Mouse (Mus musculus) MEL (cell line): Measurements from ENCODE around the gene Flad1. TPM values are rescaled to one million over a fixed set of nuclear protein-coding genes. Genes with fewer than 3 reads are reported as not detected.

Source experiments
- DNase-seq: peaks from one replicate; pipeline ENCODE4 v3.0.0; 2011; ENCODE audit warnings: low read depth, low spot score
- H3K27ac ChIP-seq: 2 replicates; pipeline ENCODE4 v1.5.1; 2012; ENCODE audit warnings: low read depth, mild to moderate bottlenecking, control low read depth, low read length, moderate library complexity; ENCODE audit not compliant: control insufficient read depth
- H3K27me3 ChIP-seq, 2 experiments: fragments of 150-350 bp in 1 of 2; sonication (generic) in 1 of 2; 2 replicates each; pipeline ENCODE4 v1.6.1; 2012; ENCODE audit warnings: low read length in 2 of 2, mild to moderate bottlenecking in 2 of 2, improper control_type of control experiment in 1 of 2, moderate library complexity in 1 of 2; ENCODE audit not compliant: insufficient read depth in 2 of 2, control insufficient read depth in 1 of 2
- H3K36me3 ChIP-seq, 2 experiments: 2 replicates each; pipeline ENCODE4 v1.6.1; 2012 to 2014; ENCODE audit warnings: low read length in 2 of 2, improper control_type of control experiment in 1 of 2, inconsistent platforms in 1 of 2, mild to moderate bottlenecking in 1 of 2; ENCODE audit not compliant: insufficient read depth in 2 of 2, control insufficient read depth in 1 of 2
- H3K4me1 ChIP-seq, 2 experiments: fragments of 150-350 bp in 1 of 2; sonication (generic) in 1 of 2; 2 replicates each; pipeline ENCODE4 v1.6.1; 2012; ENCODE audit warnings: low read length in 2 of 2, improper control_type of control experiment in 1 of 2, mild to moderate bottlenecking in 1 of 2; ENCODE audit not compliant: insufficient read depth in 2 of 2, control insufficient read depth in 1 of 2
- H3K4me3 ChIP-seq, 2 experiments: fragments of 150-350 bp in 1 of 2; sonication (generic) in 1 of 2; 2 replicates each; pipeline ENCODE4 v1.5.1; 2012; ENCODE audit warnings: low read depth in 2 of 2, low read length in 2 of 2, mild to moderate bottlenecking in 2 of 2, moderate library complexity in 2 of 2, control low read depth in 1 of 2, improper control_type of control experiment in 1 of 2; ENCODE audit not compliant: control insufficient read depth in 1 of 2, insufficient read depth in 1 of 2
- H3K79me2 ChIP-seq: 2 replicates; pipeline ENCODE4 v1.6.1; 2012; ENCODE audit warnings: mild to moderate bottlenecking, low read length, moderate library complexity; ENCODE audit not compliant: control insufficient read depth, poor library complexity, insufficient read depth
- H3K9ac ChIP-seq: 2 replicates; pipeline ENCODE4 v1.6.1; 2012; ENCODE audit warnings: low read depth, mild to moderate bottlenecking, control low read depth, low read length, moderate library complexity; ENCODE audit not compliant: control insufficient read depth, poor library complexity, severe bottlenecking
- H3K9me3 ChIP-seq: fragments of 150-350 bp; sonication (generic); replicated peaks from 2 replicates; pipeline ENCODE4 v1.6.1; 2012; ENCODE audit warnings: mild to moderate bottlenecking, low read length, improper control_type of control experiment, moderate library complexity; ENCODE audit not compliant: insufficient read depth
- BHLHE40 ChIP-seq: IDR thresholded peaks from 2 replicates; pipeline ENCODE4 v1.6.1; 2012; ENCODE audit warnings: low read depth, mild to moderate bottlenecking, inconsistent platforms, low read length, improper control_type of control experiment, borderline replicate concordance
- CHD2 ChIP-seq: IDR thresholded peaks from 2 replicates; pipeline ENCODE4 v1.6.1; 2011; ENCODE audit warnings: low read length, improper control_type of control experiment
- CTCF ChIP-seq, 3 experiments: IDR thresholded peaks in 2 of 3; conservative IDR thresholded peaks in 1 of 3; 2 replicates each; pipeline ENCODE4 v1.5.1; 2011 to 2012; ENCODE audit warnings: low read length in 3 of 3, low read depth in 2 of 3, mild to moderate bottlenecking in 2 of 3, improper control_type of control experiment in 1 of 3, inconsistent platforms in 1 of 3, mixed read lengths in 1 of 3, moderate library complexity in 1 of 3; ENCODE audit not compliant: control insufficient read depth in 1 of 3, insufficient read depth in 1 of 3, poor library complexity in 1 of 3, severe bottlenecking in 1 of 3
- E2F4 ChIP-seq: IDR thresholded peaks from 2 replicates; pipeline ENCODE4 v1.6.1; 2011; ENCODE audit warnings: low read depth, low read length, improper control_type of control experiment, borderline replicate concordance
- ELF1 ChIP-seq: IDR thresholded peaks from 2 replicates; pipeline ENCODE4 v1.6.1; 2014; ENCODE audit warnings: low read depth, mild to moderate bottlenecking, inconsistent platforms, low read length, improper control_type of control experiment, moderate library complexity
- ETS1 ChIP-seq: IDR thresholded peaks from 2 replicates; pipeline ENCODE4 v1.6.1; 2012; ENCODE audit warnings: low read depth, mild to moderate bottlenecking, inconsistent platforms, low read length, improper control_type of control experiment, moderate library complexity
- GABPA ChIP-seq: IDR thresholded peaks from 2 replicates; pipeline ENCODE4 v1.6.1; 2012; ENCODE audit warnings: low read depth, mild to moderate bottlenecking, inconsistent platforms, low read length, improper control_type of control experiment, moderate library complexity
- GATA1 ChIP-seq: IDR thresholded peaks from 2 replicates; pipeline ENCODE4 v1.6.1; 2011; ENCODE audit warnings: low read depth, low read length, improper control_type of control experiment
- HCFC1 ChIP-seq: IDR thresholded peaks from 2 replicates; pipeline ENCODE4 v1.6.1; 2012; ENCODE audit warnings: low read depth, mild to moderate bottlenecking, inconsistent platforms, low read length, improper control_type of control experiment, moderate library complexity
- JUND ChIP-seq: IDR thresholded peaks from 2 replicates; pipeline ENCODE4 v1.6.1; 2011; ENCODE audit warnings: low read depth, mild to moderate bottlenecking, improper control_type of control experiment, low read length
- KAT2A ChIP-seq: conservative IDR thresholded peaks from 2 replicates; pipeline ENCODE4 v1.6.1; 2012; ENCODE audit warnings: low read depth, low read length, improper control_type of control experiment, inconsistent platforms
- MAX ChIP-seq: IDR thresholded peaks from 2 replicates; pipeline ENCODE4 v1.6.1; 2011; ENCODE audit warnings: low read length, improper control_type of control experiment
- MAZ ChIP-seq: IDR thresholded peaks from 2 replicates; pipeline ENCODE4 v1.6.1; 2012; ENCODE audit warnings: low read depth, mild to moderate bottlenecking, inconsistent platforms, low read length, improper control_type of control experiment
- MXI1 ChIP-seq: IDR thresholded peaks from 2 replicates; pipeline ENCODE4 v1.6.1; 2011; ENCODE audit warnings: mild to moderate bottlenecking, low read depth, low read length, improper control_type of control experiment
- MYB ChIP-seq: IDR thresholded peaks from 2 replicates; pipeline ENCODE4 v1.6.1; 2011; ENCODE audit warnings: mild to moderate bottlenecking, low read depth, low read length, improper control_type of control experiment
- MYC ChIP-seq: IDR thresholded peaks from 2 replicates; pipeline ENCODE4 v1.6.1; 2011; ENCODE audit warnings: low read depth, mild to moderate bottlenecking, low read length, improper control_type of control experiment, moderate library complexity
- NELFE ChIP-seq: IDR thresholded peaks from 2 replicates; pipeline ENCODE4 v1.6.1; 2011; ENCODE audit warnings: low read depth, low read length, improper control_type of control experiment
- NRF1 ChIP-seq: IDR thresholded peaks from 2 replicates; pipeline ENCODE4 v1.6.1; 2014; ENCODE audit warnings: low read depth, mild to moderate bottlenecking, inconsistent platforms, low read length, improper control_type of control experiment, moderate library complexity; ENCODE audit not compliant: poor library complexity, insufficient read depth, severe bottlenecking
- POLR2A ChIP-seq, 2 experiments: IDR thresholded peaks; 2 replicates each; pipeline ENCODE4 v1.6.1; 2011 to 2012; ENCODE audit warnings: low read length in 2 of 2, mild to moderate bottlenecking in 2 of 2, control low read depth in 1 of 2, improper control_type of control experiment in 1 of 2, low read depth in 1 of 2, moderate library complexity in 1 of 2; ENCODE audit not compliant: control insufficient read depth in 1 of 2, insufficient read depth in 1 of 2, poor library complexity in 1 of 2
- POLR2AphosphoS2 ChIP-seq: IDR thresholded peaks from 2 replicates; pipeline ENCODE4 v1.6.1; 2011; ENCODE audit warnings: low read length, improper control_type of control experiment
- POLR2AphosphoS5 ChIP-seq: IDR thresholded peaks from 2 replicates; pipeline ENCODE4 v1.6.1; 2012; ENCODE audit warnings: low read depth, borderline replicate concordance, mild to moderate bottlenecking, inconsistent platforms, low read length, moderate library complexity, mixed read lengths
- SIN3A ChIP-seq: IDR thresholded peaks from 2 replicates; pipeline ENCODE4 v1.6.1; 2012; ENCODE audit warnings: low read length, improper control_type of control experiment, inconsistent platforms
- SMC3 ChIP-seq: IDR thresholded peaks from 2 replicates; pipeline ENCODE4 v1.6.1; 2011; ENCODE audit warnings: low read depth, low read length, improper control_type of control experiment
- TBP ChIP-seq: IDR thresholded peaks from 2 replicates; pipeline ENCODE4 v1.8.0; 2011; ENCODE audit warnings: low read depth, low read length, improper control_type of control experiment
- TCF12 ChIP-seq: IDR thresholded peaks from 2 replicates; pipeline ENCODE4 v1.6.1; 2014; ENCODE audit warnings: low read depth, mild to moderate bottlenecking, inconsistent platforms, low read length, improper control_type of control experiment, moderate library complexity
- USF1 ChIP-seq: IDR thresholded peaks from 2 replicates; pipeline ENCODE4 v1.6.1; 2014; ENCODE audit warnings: low read depth, mild to moderate bottlenecking, inconsistent platforms, low read length, improper control_type of control experiment, moderate library complexity
- ZC3H11A ChIP-seq: IDR thresholded peaks from 2 replicates; pipeline ENCODE4 v1.6.1; 2012; ENCODE audit warnings: low read depth, mild to moderate bottlenecking, inconsistent platforms, low read length, improper control_type of control experiment
- ZMIZ1 ChIP-seq: IDR thresholded peaks from 2 replicates; pipeline ENCODE4 v1.6.1; 2012; ENCODE audit warnings: low read depth, mild to moderate bottlenecking, inconsistent platforms, low read length, improper control_type of control experiment, moderate library complexity
- ZNF384 ChIP-seq: IDR thresholded peaks from 2 replicates; pipeline ENCODE4 v1.6.1; 2012; ENCODE audit warnings: low read depth, mild to moderate bottlenecking, inconsistent platforms, low read length, improper control_type of control experiment
- polyA plus RNA-seq, 2 experiments: library from polyadenylated mRNA; stranded (reverse) in 1 of 2; unstranded in 1 of 2; fragments of >175 nt in 1 of 2; fragments of >200 nt in 1 of 2; gene quantifications; 2 replicates each; pipeline versions ENCODE4 v1.2.1 to v1.2.4; 2012; ENCODE audit warnings: low replicate concordance in 2 of 2, low read depth in 1 of 2; ENCODE audit not compliant: insufficient read length in 2 of 2, insufficient read depth in 1 of 2, missing spikeins in 1 of 2
- total RNA-seq: library from RNA; depleted of rRNA; stranded (reverse); fragments of 300-350 nt; gene quantifications from 2 replicates; pipeline ENCODE4 v1.2.3, GENCODE M21; 2012

The Flad1 gene
- total and polyA plus RNA-seq, 3 experiments: 42.9 to 54.2 TPM; not detected in 1

- H3K79me2 ChIP-seq: peaks cover 48% of the 10 kb centered on the region
- H3K9me3 ChIP-seq: no peaks in the 10 kb centered on the region
- peak; percentile 100 for DNase-seq
- peaks cover 19 to 41% of the 10 kb centered on the region in 2 experiments for H3K4me1 ChIP-seq
- H3K27me3 ChIP-seq: no peaks in the 10 kb centered on the region
- peaks cover 7 to 41% of the 10 kb centered on the region in 2 experiments for H3K36me3 ChIP-seq
- H3K9ac ChIP-seq: peak within 1 kb of the TSS; percentile 81
- H3K27ac ChIP-seq: peak within 1 kb of the TSS; percentile 87
- H3K4me3 ChIP-seq: peak within 1 kb of the TSS; percentile 75 to 92
- TF ChIP-seq TBP (peak; percentile 73; the same call in 1 of the 2 replicates), SMC3 (no peak), MYB (peak; percentile 62), CTCF (IDR thresholded peaks at IDR 0.05 in 2 of 3, conservative IDR thresholded peaks at IDR 0.05 in 1 of 3; ENCODE audit: control insufficient read depth in 1 of 3, insufficient read depth in 1 of 3, low read depth in 2 of 3, low read length in 3 of 3, poor library complexity in 1 of 3, severe bottlenecking in 1 of 3) (0 out of 6 replicates have a peak, but pooled peaks of 1 of the 3 experiments have one; percentile 7), JUND (no peak), MYC (peak; percentile 96), USF1 (peak; percentile 46; the same call in 1 of the 2 replicates), ZC3H11A (no peak), BHLHE40 (no peak), POLR2A (IDR thresholded peaks at IDR 0.05; ENCODE audit: control insufficient read depth in 1 of 2, insufficient read depth in 1 of 2, low read depth in 1 of 2, low read length in 2 of 2, poor library complexity in 1 of 2) (peak; percentile 11 to 93; a peak in 3 of 4 replicates), HCFC1 (peak; percentile 84), POLR2AphosphoS2 (peak; percentile 97), TCF12 (peak; percentile 51; the same call in 1 of the 2 replicates), MXI1 (peak; percentile 98), KAT2A (peak; percentile 74), ZMIZ1 (peak; percentile 86), GABPA (no peak), ZNF384 (no peak), MAX (peak; percentile 95), ELF1 (peak; percentile 87), POLR2AphosphoS5 (no peak), CHD2 (peak; percentile 49; the same call in 1 of the 2 replicates), NRF1 (no peak; the same call in 1 of the 2 replicates), NELFE (peak; percentile 92), GATA1 (no peak), E2F4 (peak; percentile 81), MAZ (peak; percentile 90), ETS1 (peak; percentile 26), SIN3A (peak; percentile 97)
- TF ChIP-seq, all 39 proteins: peak for 20
Observed at GRCm38 (mm10) chr3:89418170-89418860, 6.6 kb upstream of the Flad1 start, which contains the start of the genes Cks1b and Shc1. Gene Cks1b, minus strand, starts transcription at chr3:89418383. Gene Shc1, plus strand, starts transcription at chr3:89418443.
